In genomic region chr6:41604401-41605050, GRCm38 (mm10) we compare ENCODE assay signal across 8 mouse cellular contexts. TPM values are rescaled to one million over a fixed set of nuclear protein-coding genes. Genes with fewer than 3 reads are reported as not detected.
A peak's percentile ranks its signal among the peaks of the same experiment; 100 is the strongest.
DNase-seq lines count a peak whose midpoint lies in the region; ATAC-seq lines count a peak whose summit lies in the region.

No protein-coding gene starts in this region.

- DNase-seq in 3T3-L1 (ENCODE audit: low read depth, low spot score) (peak; percentile 36), adipocyte (ENCODE audit: low spot score) (no peak)
- DNase-seq in embryo, embryonic 10 days (ENCODE audit: low spot score), result peak; percentile 83
- peak; percentile 22 to 42 for DNase-seq in heart, postnatal 14 days
- DNase-seq in layer of hippocampus, postnatal 14 days (ENCODE audit: low spot score in 2 of 2), result peak; percentile 59 to 60
- DNase-seq in right cerebral cortex, postnatal 25 days, result peak; percentile 58

- intact Hi-C loops in heart, postnatal 14 days (cut with DNase I), result no loop called here

- ATAC-seq in CD4-positive, CD25-positive, alpha-beta regulatory T cell, adult 4 months, result peak; percentile 70
- peak; percentile 57 for ATAC-seq in megakaryocyte, adult 5-6 weeks (ENCODE audit: poor library complexity, severe bottlenecking)

RNA-seq across cellular contexts. Expression of gene Ephb6, which starts 0.8 kb away (rescaled TPM):
- polyA plus RNA-seq in CD4-positive, CD25-positive, alpha-beta regulatory T cell, adult 4 months (2017; shearing (Covaris generic)), result 10 to 100 TPM; 12.2 to 16.1 TPM
- total RNA-seq in heart, postnatal 14 days (2021), result 1 to 10 TPM; 2.7 to 6.6 TPM
- 10 to 100 TPM; 61.1 to 62.1 TPM for total RNA-seq in layer of hippocampus, postnatal 14 days (2021)
- 0.67 and 1.3 TPM in 2 replicates for total RNA-seq in megakaryocyte, adult 5-6 weeks (2015)
- 1.2 and 2.0 TPM in 2 replicates for total RNA-seq in megakaryocyte, adult 5-6 weeks (2017)

RNA-seq across cellular contexts. Expression of gene Trpv6, which starts 31.7 kb away (rescaled TPM):
- polyA plus RNA-seq in CD4-positive, CD25-positive, alpha-beta regulatory T cell, adult 4 months (2017; shearing (Covaris generic)), result under 1 TPM; 0.22 to 0.61 TPM
- not detected for total RNA-seq in heart, postnatal 14 days (2021)
- under 1 TPM in 1 of 2 experiments, not detected in 1; 0.88 TPM for total RNA-seq in layer of hippocampus, postnatal 14 days (2021)
- total RNA-seq in megakaryocyte, adult 5-6 weeks (2015), result not detected in 2 replicates
- not detected in 2 replicates for total RNA-seq in megakaryocyte, adult 5-6 weeks (2017)

Comparison
In these comparisons a context has a peak if more than half of its experiments do, and no peak if none do; other contexts are left out.
1. RNA of gene Ephb6, which starts 0.8 kb away (total RNA-seq): 61.1 to 62.1 TPM in layer of hippocampus, postnatal 14 days; 2.7 to 6.6 TPM in heart, postnatal 14 days and 0.67 to 2.0 TPM in megakaryocyte, adult 5-6 weeks; every median in the first group is over 4 times any median in the second.